Mouse (Mus musculus): Measurements from ENCODE around the gene Ptrh2.

DNA sequence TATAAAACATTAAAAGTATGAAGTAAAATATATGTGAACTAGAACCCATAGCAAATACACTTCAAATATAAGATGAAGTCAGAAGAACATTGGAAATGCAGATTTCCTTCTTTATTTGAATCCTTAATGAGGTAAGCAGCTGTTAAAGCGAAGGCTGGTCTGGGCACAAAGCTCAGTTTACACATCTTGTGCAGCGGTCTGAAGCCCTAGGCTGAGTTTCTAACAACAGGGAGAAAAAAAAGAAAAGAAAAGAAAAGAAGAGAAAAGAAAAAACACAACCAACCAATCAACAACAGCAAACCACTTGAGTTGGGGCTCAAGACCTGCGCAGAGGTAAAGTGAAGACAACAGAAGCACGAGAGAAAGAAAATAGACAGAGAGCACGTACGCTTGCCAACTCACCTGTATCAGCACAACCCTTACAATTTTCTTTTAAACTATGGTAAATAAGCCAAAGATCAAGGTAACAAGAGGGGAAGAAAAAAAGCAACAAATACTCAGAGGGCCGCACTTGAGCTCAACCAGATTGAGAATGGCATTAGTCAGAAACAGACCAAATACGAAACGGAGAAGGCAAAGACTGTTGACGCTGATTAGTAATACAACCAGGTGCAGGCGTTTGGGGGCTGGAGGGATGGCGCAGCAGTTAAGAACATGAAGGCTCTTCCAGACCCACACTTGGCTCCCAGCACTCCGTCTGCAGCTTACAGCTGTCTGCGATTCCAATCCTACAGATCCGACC lies 35.9 kb upstream of the Ptrh2 start:
- TF ChIP-seq CTCF (IDR thresholded peaks at IDR 0.05; ENCODE audit: low read depth): no peak
- TF ChIP-seq EP300 (IDR thresholded peaks at IDR 0.05; ENCODE audit: low read depth): no peak
